Mouse (Mus musculus): ENCODE data around the gene Cpne2. TPM values are rescaled to one million over a fixed set of nuclear protein-coding genes. Genes with fewer than 3 reads are reported as not detected.

The Cpne2 gene
- polyA plus RNA-seq, 1 experiment from 2014 or later: 9.2 TPM

DNA sequence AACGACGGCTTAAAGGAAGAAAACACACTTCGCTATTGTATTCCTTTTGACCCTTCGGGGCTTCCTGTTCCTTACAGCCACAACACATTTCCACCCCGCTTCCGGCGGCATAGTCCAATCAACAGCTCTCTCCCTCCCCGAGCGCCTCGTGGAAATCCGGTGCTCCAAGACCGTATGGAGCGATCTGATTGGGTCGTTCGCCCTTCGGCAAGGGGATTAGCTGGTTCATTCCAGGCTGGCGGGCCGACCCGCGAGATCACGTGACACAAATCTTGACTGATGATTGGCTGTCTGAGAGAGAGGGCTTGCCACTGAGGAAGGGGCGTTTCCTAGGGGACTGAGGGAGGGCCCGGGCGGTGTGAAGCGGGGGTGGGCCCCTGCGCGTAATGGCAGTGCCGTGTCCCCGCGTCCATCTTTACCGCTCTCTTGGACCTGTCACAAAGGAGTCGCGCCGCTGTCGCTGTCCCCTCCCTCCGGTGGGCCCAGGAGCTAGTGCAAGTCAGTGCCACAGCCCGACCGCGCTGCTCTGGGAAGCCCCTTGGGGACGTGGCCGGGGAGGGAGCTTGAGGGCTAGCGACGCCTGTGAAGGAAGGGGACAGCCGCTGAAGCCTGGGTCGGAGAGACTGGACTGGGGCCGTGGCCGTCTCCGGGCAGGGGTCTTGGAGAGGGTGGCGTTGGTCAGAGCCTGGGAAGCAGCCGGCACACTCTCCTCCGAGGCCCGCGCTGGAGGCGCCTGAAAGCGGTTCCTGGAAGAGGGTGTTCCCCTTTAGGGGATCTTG, 69.0 kb downstream of the Cpne2 start, which contains the start of the genes Rspry1 and Fam192a:
Rspry1 (plus strand) TSS at position 331 of the 779 bp plus-strand sequence.
Fam192a (minus strand) TSS at position 391 of the 779 bp plus-strand sequence.
- peaks cover 8% of the 10 kb centered on the region; the same call in 1 of the 2 replicates for H3K4me1 ChIP-seq (ENCODE audit: insufficient read depth, low read depth, low read length)
- 0% methylated on average over 54 of the region's 55 CpGs for WGBS
- H3K27me3 ChIP-seq (replicated peaks; ENCODE audit: insufficient read depth, low read length): no peaks in the 10 kb centered on the region
- H3K4me3 ChIP-seq (ENCODE audit: low read depth, low read length): peak within 1 kb of the TSS; percentile 99
- TF ChIP-seq EP300 (IDR thresholded peaks at IDR 0.05): 0 out of 2 replicates have a peak, but pooled peaks have one; percentile 14
- TF ChIP-seq CTCF (IDR thresholded peaks at IDR 0.05): no peak
- peak within 1 kb of the TSS; percentile 98 for H3K27ac ChIP-seq (ENCODE audit: low read length)
- peak; percentile 100 for DNase-seq (ENCODE audit: low spot score)
- ATAC-seq: peak; percentile 99
- H3K4me2 ChIP-seq (replicated peaks; ENCODE audit: low read depth, low read length): peak within 1 kb of the TSS; percentile 91
- H3K9ac ChIP-seq (replicated peaks; ENCODE audit: low read depth): peak within 1 kb of the TSS; percentile 91
- no peaks in the 10 kb centered on the region for H3K36me3 ChIP-seq (ENCODE audit: insufficient read depth, low read length)
- H3K9me3 ChIP-seq (ENCODE audit: low read length): no peaks in the 10 kb centered on the region

- under 1% methylated on average over 31 of the region's 31 CpGs for WGBS
- Histone ChIP-seq H3K27ac (ENCODE audit: low read length) (peak overlapping the region; percentile 91), H3K27me3 (replicated peaks; ENCODE audit: insufficient read depth, low read length) (no peaks in the 10 kb centered on the region), H3K9ac (replicated peaks; ENCODE audit: low read depth) (peak overlapping the region; percentile 90), H3K4me2 (replicated peaks; ENCODE audit: low read depth, low read length) (peak overlapping the region; percentile 91), H3K36me3 (ENCODE audit: insufficient read depth, low read length) (0 out of 2 replicates have a peak, but pooled peaks cover 3% of the 10 kb centered on the region), H3K9me3 (ENCODE audit: low read length) (no peaks in the 10 kb centered on the region), H3K4me3 (ENCODE audit: low read depth, low read length) (peak overlapping the region; percentile 99), H3K4me1 (ENCODE audit: insufficient read depth, low read depth, low read length) (peaks cover 8% of the 10 kb centered on the region; the same call in 1 of the 2 replicates)
- DNase-seq (ENCODE audit: low spot score): peak; percentile 46
- TF ChIP-seq CTCF (IDR thresholded peaks at IDR 0.05) (no peak), EP300 (IDR thresholded peaks at IDR 0.05) (no peak)
- no peak for ATAC-seq
These were observed 69.8 kb downstream of the Cpne2 start for GRCm38 (mm10) chr8:94602471-94603131.

- no peak overlapping the region for H3K9ac ChIP-seq (replicated peaks; ENCODE audit: low read depth)
- H3K36me3 ChIP-seq (ENCODE audit: insufficient read depth, low read length): 0 out of 2 replicates have a peak, but pooled peaks cover 3% of the 10 kb centered on the region
- no peak overlapping the region for H3K4me3 ChIP-seq (ENCODE audit: low read depth, low read length)
- no peak overlapping the region for H3K4me2 ChIP-seq (replicated peaks; ENCODE audit: low read depth, low read length)
- no peak for DNase-seq (ENCODE audit: low spot score)
- peaks cover 8% of the 10 kb centered on the region; the same call in 1 of the 2 replicates for H3K4me1 ChIP-seq (ENCODE audit: insufficient read depth, low read depth, low read length)
- no peaks in the 10 kb centered on the region for H3K9me3 ChIP-seq (ENCODE audit: low read length)
- TF ChIP-seq EP300 (IDR thresholded peaks at IDR 0.05) (no peak), CTCF (IDR thresholded peaks at IDR 0.05) (no peak)
- no peak for ATAC-seq
- 88% methylated on average over 2 of the region's 2 CpGs for WGBS
- no peak overlapping the region for H3K27ac ChIP-seq (ENCODE audit: low read length)
- no peaks in the 10 kb centered on the region for H3K27me3 ChIP-seq (replicated peaks; ENCODE audit: insufficient read depth, low read length)
These were observed 71.2 kb downstream of the Cpne2 start for GRCm38 (mm10) chr8:94604030-94604429.

- no peak for TF ChIP-seq EP300 (IDR thresholded peaks at IDR 0.05)
- no peak for TF ChIP-seq CTCF (IDR thresholded peaks at IDR 0.05)
- Histone ChIP-seq H3K27ac (ENCODE audit: low read length) (no peak overlapping the region), H3K9me3 (ENCODE audit: low read length) (no peaks in the 10 kb centered on the region), H3K4me2 (replicated peaks; ENCODE audit: low read depth, low read length) (no peak overlapping the region), H3K27me3 (replicated peaks; ENCODE audit: insufficient read depth, low read length) (no peaks in the 10 kb centered on the region), H3K4me3 (ENCODE audit: low read depth, low read length) (no peak overlapping the region), H3K36me3 (ENCODE audit: insufficient read depth, low read length) (0 out of 2 replicates have a peak, but pooled peaks cover 3% of the 10 kb centered on the region), H3K4me1 (ENCODE audit: insufficient read depth, low read depth, low read length) (no peaks in the 10 kb centered on the region), H3K9ac (replicated peaks; ENCODE audit: low read depth) (no peak overlapping the region)
- WGBS: 92% methylated on average over 5 of the region's 5 CpGs
- ATAC-seq: no peak
- no peak for DNase-seq (ENCODE audit: low spot score)
These were observed 74.3 kb downstream of the Cpne2 start for GRCm38 (mm10) chr8:94607064-94607463.

Small RNAs within 50 kb of the gene (microRNA-seq; reads per million reads assigned to microRNA genes)
- not detected for gene Mir7072

Other genes starting within 250 kb of the Cpne2 start
- gene Slc12a3, start 203.8 kb upstream of the Cpne2 start, polyA plus RNA-seq (2015; fragmentation: Nextera tagmentation; extraction: Ambion mirVana): 0.11 and 0.12 TPM in 2 replicates
- gene Herpud1, start 146.6 kb upstream of the Cpne2 start, polyA plus RNA-seq (2015; fragmentation: Nextera tagmentation; extraction: Ambion mirVana): 179 and 217 TPM in 2 replicates
- gene Nlrc5, start 98.6 kb upstream of the Cpne2 start, polyA plus RNA-seq (2015; fragmentation: Nextera tagmentation; extraction: Ambion mirVana): 0.31 and 0.42 TPM in 2 replicates
- 19.4 and 21.3 TPM in 2 replicates for gene Rspry1, start 68.9 kb downstream of the Cpne2 start, polyA plus RNA-seq (2015; fragmentation: Nextera tagmentation; extraction: Ambion mirVana)
- 40.9 and 47.7 TPM in 2 replicates for gene Fam192a, start 69.0 kb downstream of the Cpne2 start, polyA plus RNA-seq (2015; fragmentation: Nextera tagmentation; extraction: Ambion mirVana)
- gene Arl2bp, start 133.6 kb downstream of the Cpne2 start, polyA plus RNA-seq (2015; fragmentation: Nextera tagmentation; extraction: Ambion mirVana): 120 and 135 TPM in 2 replicates
- 22.8 and 29.1 TPM in 2 replicates for gene Pllp, start 163.3 kb downstream of the Cpne2 start, polyA plus RNA-seq (2015; fragmentation: Nextera tagmentation; extraction: Ambion mirVana)
- gene Ccl22, start 212.6 kb downstream of the Cpne2 start, polyA plus RNA-seq (2015; fragmentation: Nextera tagmentation; extraction: Ambion mirVana): 0.45 TPM in 2 replicates
- gene Cx3cl1, start 239.0 kb downstream of the Cpne2 start, polyA plus RNA-seq (2015; fragmentation: Nextera tagmentation; extraction: Ambion mirVana): 8.3 and 10.7 TPM in 2 replicates

All from lung, postnatal 0 days (tissue).